Mouse (Mus musculus) forebrain, embryonic 14.5 days (tissue): ENCODE measurements around the gene Upf3b. TPM values are rescaled to one million over a fixed set of nuclear protein-coding genes. Genes with fewer than 3 reads are reported as not detected.
"Not testable (repeated sequence)": the region's sequence is repeated elsewhere in the genome, so short reads cannot be mapped to it uniquely, and the experiment has no call there.

Experiments
- ATAC-seq: fragments of 200-750 bp; cut with Nextera tagmentation; 2 replicates; pipeline ENCODE4 v1.8.0; 2017; ENCODE audit warnings: mild to moderate bottlenecking, moderate library complexity
- DNase-seq: peaks from one replicate; pipeline ENCODE4 v3.0.0-alpha.2; 2015; ENCODE audit warnings: low spot score
- H3K27ac ChIP-seq: fragments of 300-500 bp; sonication (generic); 2 replicates; pipeline ENCODE4 v1.5.1; 2014; ENCODE audit warnings: low read depth, mild to moderate bottlenecking, control low read depth, low read length, moderate library complexity
- H3K27me3 ChIP-seq: fragments of 300-500 bp; sonication (generic); replicated peaks from 2 replicates; pipeline ENCODE4 v1.6.1; 2014; ENCODE audit warnings: low read length, control low read depth, mixed read lengths; ENCODE audit not compliant: control insufficient read depth, insufficient read depth
- H3K36me3 ChIP-seq: fragments of 300-500 bp; sonication (generic); 2 replicates; pipeline ENCODE4 v1.6.1; 2014; ENCODE audit warnings: low read length, control low read depth; ENCODE audit not compliant: control insufficient read depth, insufficient read depth
- H3K4me1 ChIP-seq: fragments of 300-500 bp; sonication (generic); 2 replicates; pipeline ENCODE4 v1.6.1; 2014; ENCODE audit warnings: antibody characterized with exemption, low read length, control low read depth; ENCODE audit not compliant: control insufficient read depth, insufficient read depth
- H3K4me2 ChIP-seq: fragments of 300-500 bp; sonication (generic); 2 replicates; pipeline ENCODE4 v1.6.1; 2014; ENCODE audit warnings: mild to moderate bottlenecking, control low read depth, low read length
- H3K4me3 ChIP-seq: fragments of 300-500 bp; sonication (generic); 2 replicates; pipeline ENCODE4 v1.5.1; 2014; ENCODE audit warnings: low read depth, low read length, control low read depth
- H3K9ac ChIP-seq: fragments of 300-500 bp; sonication (generic); 2 replicates; pipeline ENCODE4 v1.6.1; 2014; ENCODE audit warnings: mild to moderate bottlenecking, low read length, control low read depth, moderate library complexity
- H3K9me3 ChIP-seq: fragments of 300-500 bp; sonication (generic); replicated peaks from 2 replicates; pipeline ENCODE4 v1.6.1; 2016; ENCODE audit warnings: low read length, control low read depth, mixed read lengths; ENCODE audit not compliant: control insufficient read depth
- WGBS: fragments of 180-500 bp; shearing (Covaris S2); extraction: QIAGEN DNeasy Blood & Tissue Kit; methylation state at CpG from one replicate; pipeline ENCODE4 v1.1.7; 2014; 5-methylcytosine and 5-hydroxymethylcytosine counted together
- polyA plus RNA-seq: library from polyadenylated mRNA; unstranded; fragments of >200 nt; fragmentation: Nextera tagmentation; extraction: Ambion mirVana; gene quantifications from 2 replicates; pipeline ENCODE4 v1.2.1, GENCODE M21; 2014

The Upf3b gene
- polyA plus RNA-seq, 1 experiment from 2014 or later, result 20.7 TPM

DNA sequence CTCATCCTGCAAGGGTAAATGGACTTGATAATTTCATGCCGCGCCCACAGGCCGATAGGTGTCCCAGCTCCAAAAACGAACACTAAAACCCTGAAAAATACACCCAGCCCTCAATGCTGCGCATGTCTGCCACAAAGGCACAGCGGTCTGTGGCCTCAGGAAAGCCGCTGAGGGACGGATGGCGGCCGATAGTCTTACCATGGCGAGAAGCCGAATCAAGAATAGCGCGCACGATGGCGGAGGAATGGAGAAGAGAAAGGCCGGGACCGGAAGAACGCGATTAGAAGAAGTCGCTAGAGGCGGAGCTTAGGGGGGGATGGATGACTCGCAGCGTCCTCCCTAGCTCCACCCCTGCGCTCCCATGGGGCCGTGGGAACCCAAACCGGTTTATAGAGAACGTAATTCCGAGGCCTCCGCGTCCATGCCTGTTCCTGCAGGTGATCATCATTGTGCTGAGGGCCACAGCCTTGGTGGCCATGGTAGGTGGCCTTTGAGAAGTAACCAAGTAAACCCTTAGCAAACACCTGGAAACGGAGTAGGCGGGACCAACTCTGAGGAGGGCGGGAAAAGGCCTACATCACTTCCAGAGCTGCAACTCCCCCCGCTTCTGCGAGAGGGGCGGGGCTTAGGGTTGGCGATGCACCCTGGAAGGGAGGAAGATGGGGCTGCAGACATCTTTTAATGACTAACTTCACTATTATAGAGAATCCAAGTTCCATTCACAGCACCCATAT, 25.0 kb downstream of the Upf3b start, which contains the start of gene Rpl39:
TSS of gene Rpl39 (minus strand) at position 476 of the 734 bp plus-strand sequence.
- H3K27me3 ChIP-seq, result no peaks in the 10 kb centered on the region
- H3K36me3 ChIP-seq, result peaks cover 15% of the 10 kb centered on the region
- peak; percentile 95 for ATAC-seq
- H3K9me3 ChIP-seq, result no peaks in the 10 kb centered on the region
- DNase-seq, result peak; percentile 94
- H3K27ac ChIP-seq, result peak within 1 kb of the TSS; percentile 79; the same call in 1 of the 2 replicates
- H3K4me1 ChIP-seq, result no peaks in the 10 kb centered on the region
- H3K4me3 ChIP-seq, result peak within 1 kb of the TSS; percentile 51
- 21% methylated on average over 38 of the region's 38 CpGs for WGBS
- H3K4me2 ChIP-seq, result peak within 1 kb of the TSS; percentile 66
- H3K9ac ChIP-seq, result peak within 1 kb of the TSS; percentile 81

GRCm38 (mm10) chrX:37084318-37084926, 25.7 kb downstream of the Upf3b start:
- DNase-seq (peak; percentile 24), ATAC-seq (peak; percentile 25)
- no peaks in the 10 kb centered on the region for H3K27me3 ChIP-seq
- no peaks in the 10 kb centered on the region for H3K9me3 ChIP-seq
- H3K4me2 ChIP-seq, result peak overlapping the region; percentile 66
- peak overlapping the region; percentile 81 for H3K9ac ChIP-seq
- H3K27ac ChIP-seq, result peak overlapping the region; percentile 79; the same call in 1 of the 2 replicates
- peak overlapping the region; percentile 51 for H3K4me3 ChIP-seq
- no peaks in the 10 kb centered on the region for H3K4me1 ChIP-seq
- H3K36me3 ChIP-seq, result peaks cover 15% of the 10 kb centered on the region
- WGBS, result 28% methylated on average over 19 of the region's 19 CpGs

GRCm38 (mm10) chrX:37081194-37081593, 28.9 kb downstream of the Upf3b start:
- H3K4me1 ChIP-seq, result no peaks in the 10 kb centered on the region
- no peak overlapping the region for H3K27ac ChIP-seq
- H3K4me3 ChIP-seq, result no peak overlapping the region
- 63% methylated on average over 6 of the region's 6 CpGs for whole genome bisulfite sequencing
- no peak overlapping the region for H3K9ac ChIP-seq
- no peaks in the 10 kb centered on the region for H3K27me3 ChIP-seq
- H3K9me3 ChIP-seq, result no peaks in the 10 kb centered on the region
- H3K36me3 ChIP-seq, result peaks cover 15% of the 10 kb centered on the region
- H3K4me2 ChIP-seq, result no peak overlapping the region
- ATAC-seq, result no peak
- no peak for DNase-seq

- not testable (repeated sequence) for H3K4me3 ChIP-seq, DNase-seq, H3K9me3 ChIP-seq, ATAC-seq, H3K4me2 ChIP-seq, H3K9ac ChIP-seq, H3K27ac ChIP-seq, H3K27me3 ChIP-seq, H3K4me1 ChIP-seq
- WGBS, result 68% methylated on average over 3 of the region's 4 CpGs
- H3K36me3 ChIP-seq, result peaks cover 15% of the 10 kb centered on the region
Observed at GRCm38 (mm10) chrX:37080345-37080744, 29.8 kb downstream of the Upf3b start.

GRCm38 (mm10) chrX:37076651-37077050, 33.5 kb downstream of the Upf3b start:
- WGBS, result 78% methylated on average over 8 of the region's 8 CpGs
- DNase-seq, result no peak
- Histone ChIP-seq H3K4me1 (no peaks in the 10 kb centered on the region), H3K27me3 (no peaks in the 10 kb centered on the region), H3K9me3 (no peaks in the 10 kb centered on the region), H3K4me2 (no peak overlapping the region), H3K4me3 (no peak overlapping the region), H3K36me3 (peaks cover 5% of the 10 kb centered on the region), H3K27ac (no peak overlapping the region), H3K9ac (no peak overlapping the region)
- no peak for ATAC-seq

DNA sequence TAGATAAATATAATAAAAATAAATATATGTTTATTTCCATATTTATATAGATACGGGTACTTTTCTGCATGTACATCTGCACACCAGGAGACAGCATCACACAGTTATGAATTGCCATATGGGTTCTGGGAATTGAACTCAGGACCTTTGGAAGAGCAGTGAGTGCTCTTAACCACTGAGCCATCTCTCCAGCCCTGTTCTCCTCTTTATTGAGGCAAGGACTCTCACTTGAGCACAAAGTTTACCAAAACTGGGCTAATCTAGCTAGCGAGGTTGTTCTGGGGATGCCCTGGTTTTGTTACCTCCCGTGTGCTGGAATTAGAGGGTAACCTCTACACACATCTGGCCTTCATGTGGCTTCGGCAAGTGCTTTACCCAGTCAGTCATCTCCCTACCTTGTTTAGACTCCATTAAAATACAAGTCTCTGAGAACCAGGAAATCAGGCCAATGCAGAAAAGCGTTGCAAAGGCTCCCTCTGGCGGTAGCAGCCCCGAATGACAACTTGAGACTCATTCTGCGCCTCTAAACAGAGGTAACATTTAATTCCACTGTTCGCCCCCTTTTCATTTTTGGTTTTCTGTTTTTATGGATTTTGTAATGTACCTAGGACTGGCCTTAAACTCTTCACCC, 35.7 kb downstream of the Upf3b start:
- ATAC-seq, result no peak

DNA sequence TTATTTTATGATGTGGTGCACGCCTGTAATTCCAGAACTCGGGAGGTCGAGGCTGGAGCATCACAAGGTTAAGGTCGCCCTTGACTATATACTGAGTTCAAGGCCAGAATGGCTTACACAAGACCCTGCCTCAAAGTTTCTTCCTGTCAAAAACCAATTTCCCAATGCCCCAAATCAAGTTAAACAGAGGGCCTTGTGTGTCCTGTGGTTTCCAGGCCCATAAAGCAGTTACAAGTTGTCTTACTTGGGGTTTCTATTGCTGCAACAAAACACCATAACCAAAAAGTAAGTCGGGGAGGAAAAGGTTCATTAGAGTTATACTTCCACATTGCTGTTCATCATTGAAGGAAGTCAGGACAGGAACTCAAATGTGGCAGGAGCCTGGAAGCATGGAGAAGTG, 41.4 kb downstream of the Upf3b start:
- DNase-seq, result no peak
- WGBS, result 89% methylated on average over 5 of the region's 5 CpGs
- H3K4me2 ChIP-seq, result no peak overlapping the region

More for the DNA sequence above, 35.7 kb downstream of the Upf3b start:
- Histone ChIP-seq H3K9ac (no peak overlapping the region), H3K4me3 (no peak overlapping the region), H3K4me2 (no peak overlapping the region), H3K4me1 (no peaks in the 10 kb centered on the region), H3K9me3 (no peaks in the 10 kb centered on the region), H3K27me3 (no peaks in the 10 kb centered on the region), H3K36me3 (no peaks in the 10 kb centered on the region), H3K27ac (no peak overlapping the region)
- 39% methylated on average over 9 of the region's 9 CpGs for WGBS
- DNase-seq, result peak; percentile 71

GRCm38 (mm10) chrX:37067299-37067698, 42.8 kb downstream of the Upf3b start:
- ATAC-seq (no peak), DNase-seq (no peak)
- no peaks in the 10 kb centered on the region for H3K27me3 ChIP-seq
- H3K9me3 ChIP-seq, result no peaks in the 10 kb centered on the region
- no peak overlapping the region for H3K27ac ChIP-seq
- no peaks in the 10 kb centered on the region for H3K36me3 ChIP-seq
- H3K4me2 ChIP-seq, result no peak overlapping the region
- WGBS, result 90% methylated on average over 3 of the region's 3 CpGs
- no peak overlapping the region for H3K4me3 ChIP-seq
- H3K9ac ChIP-seq, result no peak overlapping the region
- H3K4me1 ChIP-seq, result no peaks in the 10 kb centered on the region

More for the DNA sequence above, 41.4 kb downstream of the Upf3b start:
- Histone ChIP-seq H3K27me3 (no peaks in the 10 kb centered on the region), H3K27ac (no peak overlapping the region), H3K9ac (no peak overlapping the region), H3K36me3 (no peaks in the 10 kb centered on the region), H3K4me1 (no peaks in the 10 kb centered on the region), H3K9me3 (no peaks in the 10 kb centered on the region), H3K4me3 (no peak overlapping the region)
- no peak for ATAC-seq
